Mouse (Mus musculus) lung, postnatal 0 days (tissue): ENCODE measurements around the gene Cenpn.

Experiments
- CTCF ChIP-seq: IDR thresholded peaks from 2 replicates; pipeline ENCODE4 v1.5.1; 2016; ENCODE audit warnings: antibody characterized with exemption, mild to moderate bottlenecking
- EP300 ChIP-seq: IDR thresholded peaks from 2 replicates; pipeline ENCODE4 v1.6.1; 2016; ENCODE audit warnings: antibody characterized with exemption, mild to moderate bottlenecking, control low read depth

DNA sequence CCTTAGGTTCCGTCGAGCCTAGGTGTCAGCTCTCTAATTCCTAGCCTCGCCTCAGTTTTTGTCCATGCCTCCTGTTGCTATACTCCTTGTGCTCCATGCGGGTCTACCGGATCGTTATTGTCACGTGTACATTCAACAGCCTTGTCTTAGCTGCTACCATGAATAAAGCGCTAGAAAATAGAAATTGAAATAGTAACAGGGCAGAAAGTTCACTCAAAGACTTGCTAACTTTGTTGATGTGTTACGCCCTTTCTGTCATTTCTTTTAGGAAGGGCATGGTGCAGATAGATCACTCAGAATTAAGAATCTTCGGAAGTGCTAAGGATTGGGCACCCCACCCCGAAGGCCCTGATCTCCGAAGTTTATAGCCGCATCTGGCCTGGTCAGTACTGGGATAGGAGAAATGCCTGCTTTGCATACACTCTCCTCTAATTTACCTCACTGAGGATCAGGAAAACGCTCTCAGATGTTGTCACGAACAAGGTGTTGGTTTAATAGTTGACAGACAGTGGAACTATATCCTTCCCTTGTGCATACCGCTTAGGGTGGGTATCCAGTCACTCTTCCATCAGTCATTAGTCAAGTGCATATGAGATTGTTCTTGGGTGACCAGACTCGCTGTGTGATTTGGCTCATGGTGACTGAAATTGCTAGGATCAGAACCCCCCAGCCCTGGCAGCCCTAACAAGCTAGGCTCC lies 679 bp downstream of the Cenpn start:
- TF ChIP-seq EP300 (no peak), CTCF (no peak)
